Mouse (Mus musculus): Measurements from ENCODE around the gene Hmox2.

The Hmox2 gene

GRCm38 (mm10) chr16:4725266-4725665 is 895 bp upstream of the Hmox2 start:
- no peak for DNase-seq (ENCODE audit: low read depth, low spot score)

- DNase-seq (ENCODE audit: low read depth, low spot score), result peak; percentile 51
These were observed 467 bp downstream of the Hmox2 start for GRCm38 (mm10) chr16:4726528-4727128.

DNA sequence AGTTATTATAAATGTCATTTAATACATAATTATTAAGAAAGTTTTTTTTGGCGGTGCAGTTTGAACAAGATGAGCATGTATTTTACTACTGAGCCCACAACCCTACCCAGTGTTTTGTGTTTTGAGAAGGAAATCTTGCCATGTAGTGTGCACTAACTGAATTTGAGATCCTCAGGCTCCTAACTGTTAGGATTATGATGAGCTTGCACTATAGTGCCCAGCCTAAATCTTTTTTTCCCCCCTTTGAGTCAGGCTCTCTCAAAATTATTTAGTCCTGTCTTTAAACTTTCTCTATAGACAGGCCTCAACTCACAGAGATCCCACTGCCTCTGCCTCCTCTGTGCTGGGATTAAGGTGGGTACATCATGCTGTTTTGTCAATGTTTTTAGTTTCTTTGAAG is 1.4 kb downstream of the Hmox2 start:
- DNase-seq (ENCODE audit: low read depth, low spot score), result no peak

- no peak for DNase-seq (ENCODE audit: low read depth, low spot score)
These were observed 1.8 kb downstream of the Hmox2 start for GRCm38 (mm10) chr16:4727963-4728362.

GRCm38 (mm10) chr16:4730776-4731358 is 4.7 kb downstream of the Hmox2 start:
- DNase-seq (ENCODE audit: low read depth, low spot score), result no peak

DNA sequence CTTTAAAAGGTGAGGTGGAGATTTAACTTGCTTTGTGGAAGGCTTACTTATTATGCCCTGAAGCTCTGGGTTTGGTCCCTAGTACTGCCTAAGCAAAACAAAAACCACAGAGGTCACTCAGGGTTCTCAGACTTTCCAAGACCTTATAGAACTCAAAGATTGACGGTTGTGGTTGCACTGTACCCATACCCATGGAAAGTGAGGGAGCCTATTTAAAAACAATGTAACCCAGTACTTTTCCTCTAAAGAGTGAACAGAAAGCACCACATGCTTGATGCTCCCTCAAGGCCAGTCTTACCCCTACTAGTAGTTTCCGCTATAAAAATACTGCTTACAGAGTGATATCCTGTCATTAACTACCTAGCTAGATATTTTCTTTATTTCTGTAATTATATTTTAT is 10.1 kb downstream of the Hmox2 start:
- DNase-seq (ENCODE audit: low read depth, low spot score), result no peak

DNA sequence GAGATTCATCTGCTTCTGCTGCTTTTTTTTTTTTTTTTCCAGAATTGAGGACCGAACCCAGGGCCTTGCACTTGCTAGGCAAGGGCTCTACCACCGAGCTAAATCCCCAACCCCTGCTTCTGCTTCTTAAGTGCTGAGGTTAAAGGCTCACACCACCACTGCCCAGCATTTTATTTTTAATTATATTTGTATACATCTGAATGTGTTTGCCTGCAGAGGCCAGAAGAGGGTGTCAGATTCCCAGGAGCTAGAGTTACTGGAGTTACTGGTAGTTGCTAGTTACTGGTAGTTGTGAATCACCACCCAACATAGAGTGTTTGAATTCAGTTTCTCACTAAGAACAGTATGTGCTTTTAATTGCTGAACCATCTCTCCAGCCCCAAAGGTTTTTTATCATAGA is 13.8 kb downstream of the Hmox2 start:
- no peak for DNase-seq (ENCODE audit: low read depth, low spot score)

DNA sequence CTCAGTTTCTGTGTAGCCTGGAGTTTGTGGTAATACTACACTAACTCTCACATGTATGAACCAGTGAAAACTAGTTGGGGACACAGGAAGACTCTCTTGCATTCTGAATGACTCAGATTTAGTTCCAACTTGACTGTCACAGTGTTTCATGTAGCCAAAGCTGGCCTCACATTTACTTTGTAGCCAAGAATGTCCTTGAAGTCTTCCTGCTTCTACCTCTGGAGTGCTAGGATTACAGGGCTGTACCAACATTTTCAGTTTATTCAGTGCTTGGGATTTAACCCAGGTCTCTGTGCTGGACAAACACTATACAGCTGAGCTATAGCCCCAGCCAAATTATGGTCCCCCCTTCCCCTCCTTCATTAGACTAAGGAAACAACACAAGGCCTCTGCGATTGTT is 16.0 kb downstream of the Hmox2 start:
- no peak for DNase-seq (ENCODE audit: low read depth, low spot score)

DNA sequence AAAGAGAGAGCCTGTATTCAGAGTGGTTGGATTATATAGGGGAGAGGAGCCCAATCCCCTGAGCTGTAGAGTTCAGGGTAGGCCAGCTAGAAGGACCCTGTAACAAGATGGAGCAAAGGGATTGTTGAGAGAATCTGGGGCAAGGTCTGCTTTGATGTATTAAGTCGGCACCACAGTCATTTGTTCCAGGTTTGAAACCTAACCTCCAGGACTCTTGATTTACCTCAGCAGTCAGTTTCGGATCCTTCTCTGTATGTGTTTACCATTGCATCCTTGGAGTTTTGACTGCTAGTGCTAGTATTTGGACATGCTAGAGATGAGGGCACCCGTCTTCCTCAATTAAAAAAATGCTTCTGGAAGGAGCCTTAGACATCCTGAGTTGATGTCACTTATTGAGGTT is 26.0 kb downstream of the Hmox2 start:
- no peak for DNase-seq (ENCODE audit: low read depth, low spot score)

DNA sequence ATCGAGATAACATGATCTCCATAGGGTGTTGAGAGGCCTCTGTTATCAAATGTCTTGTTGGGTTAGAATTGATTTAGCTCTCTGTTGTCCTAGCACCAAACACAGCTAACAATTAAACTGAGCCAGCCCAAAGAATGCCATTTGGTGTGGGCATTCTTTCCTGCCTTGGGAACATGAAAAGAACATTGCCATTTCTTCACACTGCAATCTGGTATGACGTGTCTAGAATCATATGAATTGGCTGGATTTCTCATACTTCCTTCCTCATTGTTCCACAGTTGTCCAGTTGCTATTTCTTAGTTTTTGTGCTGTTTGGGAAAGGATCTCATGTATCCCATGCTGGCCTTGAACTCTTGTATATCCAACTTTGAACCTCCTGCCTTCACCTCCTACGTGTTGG is 27.9 kb downstream of the Hmox2 start:
- no peak for DNase-seq (ENCODE audit: low read depth, low spot score)

GRCm38 (mm10) chr16:4756660-4757335 is 30.6 kb downstream of the Hmox2 start:
- peak; percentile 42 for DNase-seq (ENCODE audit: low read depth, low spot score)

DNA sequence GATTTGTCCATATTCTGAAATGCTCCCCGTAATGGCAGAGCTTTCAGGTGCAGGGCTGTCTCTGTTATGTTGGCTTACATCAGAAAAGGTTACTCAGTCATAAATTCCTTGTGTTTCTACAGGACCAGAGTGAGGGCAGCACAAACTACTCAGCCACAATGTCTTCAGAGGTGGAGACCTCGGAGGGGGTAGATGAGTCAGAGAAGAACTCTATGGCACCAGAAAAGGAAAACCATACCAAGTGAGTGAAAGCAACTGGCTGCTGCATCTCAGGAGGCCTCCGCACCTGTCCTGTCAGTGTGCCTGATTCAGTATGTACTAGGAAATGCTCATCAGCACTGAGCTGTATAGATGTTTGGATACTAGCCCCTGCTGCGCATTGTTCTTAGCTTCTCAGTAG is 36.3 kb downstream of the Hmox2 start:
- no peak for DNase-seq (ENCODE audit: low read depth, low spot score)

GRCm38 (mm10) chr16:4763276-4763675 is 37.1 kb downstream of the Hmox2 start:
- DNase-seq (ENCODE audit: low read depth, low spot score), result peak; percentile 79

DNA sequence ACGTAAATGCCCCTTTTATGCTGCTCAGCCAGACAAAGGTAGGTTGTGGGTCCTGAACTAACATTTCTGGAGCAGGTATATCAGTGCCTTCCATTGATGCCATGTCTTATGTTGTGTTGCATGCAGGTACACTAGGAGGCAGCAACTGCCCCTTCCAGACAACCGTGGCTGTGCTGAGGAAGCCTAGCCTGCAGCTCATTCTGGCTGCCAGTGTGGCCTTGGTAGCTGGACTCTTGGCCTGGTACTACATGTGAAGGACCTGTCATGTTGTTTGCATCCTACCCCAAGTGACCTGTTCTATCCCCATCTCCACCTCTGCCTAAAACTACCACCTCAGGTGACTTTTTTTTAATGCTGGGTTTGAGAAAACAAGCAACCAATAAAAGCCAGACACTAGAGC is 39.7 kb downstream of the Hmox2 start:
- no peak for DNase-seq (ENCODE audit: low read depth, low spot score)

GRCm38 (mm10) chr16:4767012-4767790 is 41.0 kb downstream of the Hmox2 start:
- DNase-seq (ENCODE audit: low read depth, low spot score), result no peak

GRCm38 (mm10) chr16:4768719-4769118 is 42.6 kb downstream of the Hmox2 start:
- no peak for DNase-seq (ENCODE audit: low read depth, low spot score)

DNA sequence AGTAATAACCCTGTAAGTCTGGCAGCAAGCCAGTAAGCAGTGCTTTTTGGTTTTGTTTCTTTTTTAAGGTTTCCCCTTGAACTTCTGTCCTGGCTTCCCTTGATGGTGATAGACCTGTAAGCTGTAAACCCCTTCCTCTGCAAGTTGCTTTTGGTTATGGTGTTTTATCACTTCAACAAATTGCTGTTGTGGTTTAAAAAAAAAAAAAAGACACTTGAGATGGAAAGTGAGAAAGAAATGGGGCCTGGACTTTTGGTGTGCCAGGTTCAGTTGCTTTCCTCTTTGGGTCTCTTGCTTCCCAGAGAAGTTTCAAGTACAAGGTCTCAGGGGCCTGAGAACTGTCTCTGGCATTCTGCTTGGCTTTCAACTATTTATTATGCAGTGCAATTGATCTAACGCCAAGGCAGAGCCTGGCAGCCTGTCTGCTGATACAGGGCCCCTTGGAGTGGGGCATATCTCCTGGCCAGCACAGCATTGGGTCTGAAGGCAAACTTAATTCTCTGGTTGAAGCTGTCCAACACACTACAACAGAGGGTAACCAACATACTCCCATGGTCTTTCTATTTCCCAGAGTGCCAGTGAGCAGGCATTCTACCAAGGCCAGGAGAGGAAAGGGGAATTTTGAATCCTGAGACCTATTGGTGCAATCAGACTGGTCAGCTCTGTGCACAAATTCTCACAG is 47.3 kb downstream of the Hmox2 start:
- DNase-seq (ENCODE audit: low read depth, low spot score), result no peak

DNA sequence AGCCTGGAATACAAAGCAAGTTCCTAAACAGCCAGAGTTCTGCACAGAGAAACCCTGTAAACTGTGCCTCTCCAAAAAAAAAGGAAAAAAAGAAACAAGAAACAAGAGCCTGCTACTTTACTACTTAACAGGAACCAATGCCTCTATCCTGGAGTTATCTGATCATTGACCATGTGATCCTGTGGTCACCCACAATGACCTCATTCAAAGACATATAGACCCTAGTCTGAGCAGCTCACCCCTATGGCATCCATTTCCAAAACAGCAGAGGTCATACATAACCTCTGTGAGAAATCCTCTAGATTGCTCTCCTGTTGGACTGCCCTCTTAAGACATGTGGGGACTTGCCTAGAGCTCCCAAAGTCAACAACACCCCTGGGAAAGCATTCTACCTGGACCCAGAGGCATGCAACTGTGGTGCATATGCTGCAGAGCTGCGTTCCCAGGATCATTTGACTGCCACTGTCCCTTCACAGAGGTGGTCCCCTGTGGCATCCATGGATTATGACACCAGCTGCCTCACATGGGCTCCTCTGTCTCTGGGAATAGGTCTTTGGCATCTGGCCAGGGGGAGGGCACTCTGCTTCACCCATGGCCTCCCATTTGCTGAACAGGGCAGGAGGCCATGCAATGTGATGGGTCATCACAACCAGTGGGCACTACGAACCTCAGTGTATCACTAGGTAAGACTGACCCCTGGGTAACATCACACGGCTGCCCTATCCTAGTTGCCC is 51.2 kb downstream of the Hmox2 start:
- no peak for DNase-seq (ENCODE audit: low read depth, low spot score)

- DNase-seq (ENCODE audit: low read depth, low spot score), result peak; percentile 85
These were observed 51.9 kb downstream of the Hmox2 start for GRCm38 (mm10) chr16:4777905-4778609.

- peak; percentile 49 for DNase-seq (ENCODE audit: low read depth, low spot score)
These were observed 52.8 kb downstream of the Hmox2 start for GRCm38 (mm10) chr16:4778940-4779339.

Data from brain, adult 2 months (tissue).